Mouse (Mus musculus) mouse embryonic stem cell (cell line): ENCODE measurements around the gene Gbe1.

Source experiments
- in situ Hi-C, 2 experiments: fragments of 300-500 bp; cut with MboI; formaldehyde crosslinking; loops; 1 replicate in 1 of 2; 3 replicates in 1 of 2; pipeline ENCODE4 v1.14.3; 2019 to 2020; ENCODE audit warnings: low sequenced_read_pairs in 2 of 2, low pct_unique_long_range_greater_than_20kb in 1 of 2, mixed read lengths in 1 of 2; ENCODE audit not compliant: unreplicated experiment in 1 of 2

Gbe1 gene

GRCm38 (mm10) chr16:70350011-70350410 lies 36.3 kb downstream of the Gbe1 start:
- in situ Hi-C loops, result no loop called here

GRCm38 (mm10) chr16:70351641-70352280 lies 38.0 kb downstream of the Gbe1 start:
- in situ Hi-C loops, result no loop called here

- in situ Hi-C loops, result no loop called here
These were observed 38.8 kb downstream of the Gbe1 start for GRCm38 (mm10) chr16:70352571-70352970.

GRCm38 (mm10) chr16:70353058-70353457 lies 39.3 kb downstream of the Gbe1 start:
- in situ Hi-C loops, result no loop called here

- in situ Hi-C loops, result no loop called here
These were observed 44.6 kb downstream of the Gbe1 start for GRCm38 (mm10) chr16:70358326-70358725.

- in situ Hi-C loops, result no loop called here
These were observed 51.5 kb downstream of the Gbe1 start for GRCm38 (mm10) chr16:70365229-70365628.

- in situ Hi-C loops, result no loop called here
These were observed 67.3 kb downstream of the Gbe1 start for GRCm38 (mm10) chr16:70381045-70381444.

GRCm38 (mm10) chr16:70385494-70385893 lies 71.7 kb downstream of the Gbe1 start:
- in situ Hi-C loops, result no loop called here

- in situ Hi-C loops, result no loop called here
These were observed 73.6 kb downstream of the Gbe1 start for GRCm38 (mm10) chr16:70387385-70387784.

- in situ Hi-C loops, result no loop called here
These were observed 81.5 kb downstream of the Gbe1 start for GRCm38 (mm10) chr16:70395276-70395675.

GRCm38 (mm10) chr16:70407780-70408179 lies 94.0 kb downstream of the Gbe1 start:
- in situ Hi-C loops, result no loop called here

- in situ Hi-C loops, result no loop called here
These were observed 107.3 kb downstream of the Gbe1 start for GRCm38 (mm10) chr16:70421077-70421476.

GRCm38 (mm10) chr16:70449520-70449919 lies 135.8 kb downstream of the Gbe1 start:
- in situ Hi-C loops, result no loop called here

GRCm38 (mm10) chr16:70475583-70475982 lies 161.8 kb downstream of the Gbe1 start:
- in situ Hi-C loops, result no loop called here

- in situ Hi-C loops, result no loop called here
These were observed 162.4 kb downstream of the Gbe1 start for GRCm38 (mm10) chr16:70476161-70476560.

- in situ Hi-C loops, result no loop called here
These were observed 166.7 kb downstream of the Gbe1 start for GRCm38 (mm10) chr16:70480494-70480893.

GRCm38 (mm10) chr16:70506457-70506856 lies 192.7 kb downstream of the Gbe1 start:
- in situ Hi-C loops, result no loop called here

GRCm38 (mm10) chr16:70510938-70511337 lies 197.2 kb downstream of the Gbe1 start:
- in situ Hi-C loops, result no loop called here

- in situ Hi-C loops, result no loop called here
These were observed 209.1 kb downstream of the Gbe1 start for GRCm38 (mm10) chr16:70522861-70523260.

GRCm38 (mm10) chr16:70523566-70523965 lies 209.8 kb downstream of the Gbe1 start:
- in situ Hi-C loops, result no loop called here

GRCm38 (mm10) chr16:70524273-70524672 lies 210.5 kb downstream of the Gbe1 start:
- in situ Hi-C loops, result no loop called here
